Mouse (Mus musculus) bone marrow macrophage, adult 2 months (primary cell): ENCODE data around the gene Parn. TPM values are rescaled to one million over a fixed set of nuclear protein-coding genes. Genes with fewer than 3 reads are reported as not detected.
"Not testable (repeated sequence)": the region's sequence is repeated elsewhere in the genome, so short reads cannot be mapped to it uniquely, and the experiment has no call there.

Source experiments
- H3K27ac ChIP-seq: 2 replicates; pipeline ENCODE4 v1.5.1; 2012; ENCODE audit warnings: low read depth, low read length; ENCODE audit not compliant: insufficient read depth
- H3K4me1 ChIP-seq: 2 replicates; pipeline ENCODE4 v1.6.1; 2012; ENCODE audit warnings: low read length; ENCODE audit not compliant: control insufficient read depth, insufficient read depth
- H3K4me3 ChIP-seq: 2 replicates; pipeline ENCODE4 v1.5.1; 2012; ENCODE audit warnings: mild to moderate bottlenecking, low read length, moderate library complexity; ENCODE audit not compliant: insufficient read depth
- CTCF ChIP-seq: IDR thresholded peaks from 2 replicates; pipeline ENCODE4 v1.5.1; 2012; ENCODE audit warnings: low read depth, mild to moderate bottlenecking, low read length, moderate library complexity
- POLR2A ChIP-seq: IDR thresholded peaks from 2 replicates; pipeline ENCODE4 v1.6.1; 2012; ENCODE audit warnings: mild to moderate bottlenecking, low read depth, low read length, borderline replicate concordance
- polyA plus RNA-seq: library from polyadenylated mRNA; stranded (reverse); fragments of >200 nt; gene quantifications from 2 replicates; pipeline ENCODE4 v1.2.4, GENCODE M21; 2012; ENCODE audit not compliant: missing spikeins, insufficient read depth, insufficient read length

The Parn gene
- polyA plus RNA-seq, 1 experiment = 14.7 TPM

DNA sequence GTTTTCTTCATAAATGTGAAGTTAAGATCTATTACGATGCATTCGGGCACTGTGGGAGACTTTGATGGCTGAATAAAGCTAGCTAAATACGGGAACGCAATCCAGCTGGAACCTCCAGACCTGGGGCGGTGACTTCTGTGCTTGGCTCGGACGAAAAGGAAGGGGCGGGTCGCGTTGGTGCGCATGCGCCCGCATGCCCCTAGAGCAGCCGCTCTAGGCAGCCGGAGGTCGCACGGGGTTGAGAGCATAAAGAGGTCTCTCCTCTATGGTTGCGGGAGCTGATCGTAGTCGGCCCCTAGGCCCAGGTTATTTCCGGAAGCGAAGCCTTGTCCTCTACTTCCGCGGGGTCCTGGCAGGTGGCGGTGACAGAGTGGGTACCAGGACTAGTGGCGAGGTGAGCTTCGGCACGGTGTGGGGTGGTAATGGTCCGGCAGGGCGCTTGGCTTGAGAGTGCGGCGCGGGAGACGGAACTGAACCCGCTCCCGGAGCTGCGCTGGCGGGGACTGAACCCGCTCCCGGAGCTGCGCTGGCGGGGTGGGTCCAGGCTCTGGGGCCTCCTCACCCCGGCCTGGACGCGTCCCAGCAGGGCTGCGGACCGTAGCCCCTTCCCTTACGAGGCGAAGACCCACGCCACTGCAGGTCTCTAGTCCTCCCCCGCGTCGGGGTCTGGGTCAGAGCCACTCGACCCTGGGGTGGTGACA is 3.9 kb upstream of the Parn start, which contains the start of the genes Bfar and 3110001I22Rik:
TSS of gene Bfar (plus strand) at position 174 of the 701 bp plus-strand sequence.
TSS of gene 3110001I22Rik (plus strand) at position 245 of the 701 bp plus-strand sequence.
- H3K4me3 ChIP-seq = peak within 1 kb of the TSS; percentile 77
- TF ChIP-seq POLR2A (no peak), CTCF (no peak)
- H3K4me1 ChIP-seq = peaks cover 10% of the 10 kb centered on the region

DNA sequence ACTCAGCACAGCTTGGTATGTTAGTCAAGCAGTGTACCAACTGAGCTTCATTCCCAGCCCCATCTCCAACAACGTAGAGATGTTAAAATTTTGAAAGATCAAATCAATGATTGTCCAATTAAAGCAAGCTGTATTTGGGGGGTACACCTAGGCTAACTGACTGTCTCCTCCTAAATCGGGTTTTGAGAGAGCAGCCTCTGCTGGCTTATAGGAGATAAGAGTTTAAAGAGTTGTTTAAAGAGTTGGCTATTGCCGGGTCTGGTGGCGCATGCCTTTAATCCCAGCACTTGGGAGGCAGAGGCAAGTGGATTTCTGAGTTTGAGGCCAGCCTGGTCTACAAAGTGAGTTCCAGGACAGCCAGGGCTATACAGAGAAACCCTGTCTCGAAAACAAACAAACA is 2.9 kb upstream of the Parn start:
- peak overlapping the region; percentile 77; the same call in 1 of the 2 replicates for H3K4me3 ChIP-seq
- peaks cover 11% of the 10 kb centered on the region for H3K4me1 ChIP-seq
- peak overlapping the region; percentile 64; the same call in 1 of the 2 replicates for H3K27ac ChIP-seq

More for the DNA sequence above, 3.9 kb upstream of the Parn start, which contains the start of the genes Bfar and 3110001I22Rik:
- H3K27ac ChIP-seq = peak within 1 kb of the TSS; percentile 67

GRCm38 (mm10) chr16:13669282-13669681 is 1.3 kb upstream of the Parn start:
- Histone ChIP-seq H3K27ac (no peak overlapping the region), H3K4me3 (no peak overlapping the region), H3K4me1 (peaks cover 11% of the 10 kb centered on the region)
- TF ChIP-seq CTCF (no peak), POLR2A (no peak)

DNA sequence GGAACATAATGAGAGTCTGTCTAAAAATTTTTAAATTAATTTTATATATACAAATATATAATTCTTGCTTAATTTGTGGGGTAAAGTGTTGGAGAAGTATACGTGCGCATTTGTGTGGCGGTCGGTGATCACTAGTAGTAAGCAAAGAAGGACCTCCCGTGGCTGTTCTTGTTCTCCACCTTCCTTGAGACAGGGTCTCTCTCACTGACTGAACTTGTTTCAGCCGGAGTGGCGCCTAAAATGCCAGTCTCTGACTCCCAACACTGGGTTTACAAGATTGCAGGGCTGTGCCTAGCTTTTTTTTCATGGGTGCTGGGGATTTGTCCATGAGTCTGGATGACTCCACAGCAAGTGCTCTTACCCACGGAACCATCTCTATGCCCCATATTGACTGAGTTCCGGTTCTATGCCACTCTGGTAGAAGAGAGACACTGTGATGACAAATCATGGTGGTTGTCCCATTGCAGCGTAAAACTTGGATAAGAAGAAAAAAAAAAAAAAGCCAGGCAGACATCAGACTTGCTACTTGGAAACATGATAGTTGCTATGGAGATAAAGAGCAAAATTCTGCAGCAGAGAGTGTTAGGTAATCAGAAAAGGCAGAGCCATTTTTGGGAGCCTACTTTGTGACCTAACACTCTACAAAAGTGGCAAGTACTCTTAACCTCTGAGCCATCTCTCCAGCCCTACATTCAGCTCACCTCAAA is 585 bp upstream of the Parn start:
- no peak overlapping the region for H3K27ac ChIP-seq
- no peak overlapping the region for H3K4me3 ChIP-seq
- TF ChIP-seq CTCF (no peak), POLR2A (no peak)
- H3K4me1 ChIP-seq = peaks cover 11% of the 10 kb centered on the region

DNA sequence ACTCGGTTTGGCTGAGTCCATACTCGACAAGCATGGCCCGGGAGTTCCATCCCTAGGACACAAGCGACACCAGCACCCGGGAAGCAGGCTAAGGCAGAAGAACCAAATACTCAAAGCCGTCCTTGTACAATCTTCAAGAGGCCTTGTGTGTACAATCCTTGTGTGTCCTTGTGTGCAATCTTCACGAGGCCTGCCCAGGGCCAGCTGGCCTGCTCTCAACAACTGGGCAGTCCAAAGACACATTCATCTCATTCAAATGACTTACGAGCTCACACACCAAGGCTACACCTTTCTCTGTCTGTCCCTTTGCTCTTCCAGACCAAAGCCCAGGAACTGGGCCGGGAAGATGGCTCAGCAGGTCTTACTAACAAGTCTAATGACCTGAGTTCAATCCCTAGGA is 7.2 kb downstream of the Parn start:
- H3K4me1 ChIP-seq = no peaks in the 10 kb centered on the region
- no peak overlapping the region for H3K4me3 ChIP-seq
- H3K27ac ChIP-seq = no peak overlapping the region
- TF ChIP-seq CTCF (no peak), POLR2A (no peak)

- Histone ChIP-seq H3K4me3 (no peak overlapping the region), H3K4me1 (no peaks in the 10 kb centered on the region), H3K27ac (no peak overlapping the region)
- TF ChIP-seq POLR2A (no peak), CTCF (no peak)
Measured at GRCm38 (mm10) chr16:13658886-13659285, 9.1 kb downstream of the Parn start.

GRCm38 (mm10) chr16:13645930-13646329 is 22.0 kb downstream of the Parn start:
- TF ChIP-seq POLR2A (no peak), CTCF (no peak)
- peaks cover 6% of the 10 kb centered on the region for H3K4me1 ChIP-seq
- H3K4me3 ChIP-seq = no peak overlapping the region
- H3K27ac ChIP-seq = no peak overlapping the region

DNA sequence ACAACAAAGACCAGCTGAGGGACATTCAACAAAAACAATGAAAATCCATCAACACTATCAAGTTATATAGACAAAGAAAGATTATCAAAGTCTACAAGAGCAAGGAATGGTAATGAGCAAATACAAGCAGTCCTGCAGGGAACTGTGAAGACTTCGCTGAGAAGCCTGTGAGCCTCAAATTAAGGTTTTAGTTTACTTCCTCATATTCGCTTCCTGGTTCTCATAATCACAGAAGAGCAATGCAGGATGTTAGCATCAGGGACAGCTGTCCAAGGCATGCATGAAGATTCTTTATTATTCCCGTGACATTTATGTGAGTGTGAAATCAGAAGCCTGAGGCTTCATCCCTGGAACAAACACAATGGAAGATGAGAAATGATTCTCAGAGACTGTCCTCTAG is 23.5 kb downstream of the Parn start:
- peaks cover 6% of the 10 kb centered on the region for H3K4me1 ChIP-seq
- H3K27ac ChIP-seq = no peak overlapping the region
- TF ChIP-seq CTCF (no peak), POLR2A (no peak)
- H3K4me3 ChIP-seq = no peak overlapping the region

- TF ChIP-seq CTCF = no peak
- no peak for TF ChIP-seq POLR2A
- Histone ChIP-seq H3K27ac (no peak overlapping the region), H3K4me1 (peaks cover 6% of the 10 kb centered on the region), H3K4me3 (no peak overlapping the region)
Measured at GRCm38 (mm10) chr16:13640064-13640463, 27.9 kb downstream of the Parn start.

DNA sequence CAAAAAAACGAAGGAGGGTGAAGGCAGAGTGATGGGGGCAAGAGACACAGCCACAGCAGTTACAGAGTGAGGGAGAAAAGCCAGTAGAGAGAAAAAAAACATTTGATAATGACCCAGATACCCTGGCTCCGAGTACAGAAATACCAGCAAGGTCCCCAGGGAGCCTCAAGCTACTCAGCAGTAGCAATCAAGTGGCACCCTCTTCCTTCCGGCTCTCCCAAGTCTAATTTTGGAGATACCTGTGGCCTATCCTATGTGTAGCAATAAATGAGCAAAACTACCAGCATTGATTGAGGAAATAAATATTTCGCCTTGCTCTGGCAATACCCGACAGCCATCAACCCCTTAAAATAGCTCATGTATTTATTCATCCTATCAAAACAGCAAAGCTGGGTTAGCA is 28.5 kb downstream of the Parn start:
- Histone ChIP-seq H3K27ac (no peak overlapping the region), H3K4me1 (peaks cover 3% of the 10 kb centered on the region), H3K4me3 (no peak overlapping the region)
- TF ChIP-seq CTCF = no peak
- TF ChIP-seq POLR2A = no peak

DNA sequence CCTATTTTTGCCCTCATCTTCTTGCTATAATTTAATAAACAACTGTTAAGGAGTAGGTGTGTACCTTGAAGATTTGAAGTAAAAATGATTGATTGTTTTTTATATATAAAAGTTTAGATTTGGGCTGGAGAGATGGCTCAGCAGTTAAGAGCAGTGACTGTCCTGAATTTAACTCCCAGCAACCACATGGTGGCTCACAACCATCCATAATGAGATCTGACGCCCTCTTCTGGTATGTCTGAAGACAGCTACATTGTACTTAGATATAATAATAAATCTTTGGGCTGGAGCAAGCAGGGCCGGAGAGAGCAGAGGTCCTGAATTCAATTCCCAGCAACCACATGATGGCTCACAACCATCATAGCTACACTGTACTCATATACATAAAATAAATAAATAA is 29.8 kb downstream of the Parn start:
- not testable (repeated sequence) for H3K4me3 ChIP-seq, H3K27ac ChIP-seq, H3K4me1 ChIP-seq
